Mouse (Mus musculus): ENCODE measurements at regions not wholly inside any gene's neighbourhood (a gene's known extent, or its start where the extent isn't known, plus 50 kb on each side); places are given as distances from the start of the nearest gene placed in this dataset.
A peak's percentile ranks its signal among the peaks of the same experiment; 100 is the strongest.

GRCm38 (mm10) chr7:135889016-135889726 lies 173.0 kb upstream of the Mki67 start:
- H3K9me3 ChIP-seq (ENCODE audit: control insufficient read depth, low read length) = no peaks in the 10 kb centered on the region
- peak overlapping the region; percentile 51 for H3K9ac ChIP-seq (ENCODE audit: low read length)
- H3K4me2 ChIP-seq = peak overlapping the region; percentile 22
- no peaks in the 10 kb centered on the region for H3K36me3 ChIP-seq (ENCODE audit: control insufficient read depth, insufficient read depth, low read length)
- peak; percentile 91 for DNase-seq (ENCODE audit: low spot score, missing footprints)
- peak overlapping the region; percentile 17; the same call in 1 of the 2 replicates for H3K27ac ChIP-seq (ENCODE audit: low read depth, low read length)
- peaks cover 11% of the 10 kb centered on the region for H3K4me1 ChIP-seq (ENCODE audit: control insufficient read depth, insufficient read depth, low read length)
- peak; percentile 78 for ATAC-seq (ENCODE audit: low FRiP score)
- H3K27me3 ChIP-seq (ENCODE audit: control insufficient read depth, insufficient read depth, low read length) = no peaks in the 10 kb centered on the region
- WGBS = 14% methylated on average over 17 of the region's 17 CpGs
- H3K4me3 ChIP-seq (ENCODE audit: low read depth, low read length) = no peak overlapping the region

DNA sequence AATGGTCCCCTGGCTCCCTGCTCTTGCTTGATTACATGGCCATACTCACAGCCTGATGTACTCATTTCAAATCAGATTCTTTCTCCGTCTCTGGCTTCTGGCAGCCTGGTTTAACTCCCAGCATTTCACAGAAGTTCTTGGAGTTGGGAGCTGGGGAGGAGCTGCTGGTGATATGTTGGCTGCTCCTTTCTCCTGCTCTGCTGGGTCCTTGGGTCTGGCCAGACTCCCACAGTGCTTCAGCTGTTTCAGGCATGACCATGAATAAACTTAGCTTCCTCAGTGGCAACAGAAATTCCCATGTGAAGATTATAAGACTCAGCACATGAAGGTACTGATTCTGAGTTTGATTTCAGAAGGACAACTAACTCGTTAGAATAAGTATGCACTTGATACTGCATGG lies 182.7 kb upstream of the Mki67 start:
- ATAC-seq (ENCODE audit: low FRiP score) = no peak
- 81% methylated on average over 2 of the region's 2 CpGs for WGBS
- Histone ChIP-seq H3K9ac (ENCODE audit: low read length) (no peak overlapping the region), H3K36me3 (ENCODE audit: control insufficient read depth, insufficient read depth, low read length) (no peaks in the 10 kb centered on the region), H3K4me3 (ENCODE audit: low read depth, low read length) (no peak overlapping the region), H3K9me3 (ENCODE audit: control insufficient read depth, low read length) (no peaks in the 10 kb centered on the region), H3K27ac (ENCODE audit: low read depth, low read length) (no peak overlapping the region), H3K4me2 (no peak overlapping the region), H3K27me3 (ENCODE audit: control insufficient read depth, insufficient read depth, low read length) (no peaks in the 10 kb centered on the region), H3K4me1 (ENCODE audit: control insufficient read depth, insufficient read depth, low read length) (no peaks in the 10 kb centered on the region)
- no peak for DNase-seq (ENCODE audit: low spot score, missing footprints)

DNA sequence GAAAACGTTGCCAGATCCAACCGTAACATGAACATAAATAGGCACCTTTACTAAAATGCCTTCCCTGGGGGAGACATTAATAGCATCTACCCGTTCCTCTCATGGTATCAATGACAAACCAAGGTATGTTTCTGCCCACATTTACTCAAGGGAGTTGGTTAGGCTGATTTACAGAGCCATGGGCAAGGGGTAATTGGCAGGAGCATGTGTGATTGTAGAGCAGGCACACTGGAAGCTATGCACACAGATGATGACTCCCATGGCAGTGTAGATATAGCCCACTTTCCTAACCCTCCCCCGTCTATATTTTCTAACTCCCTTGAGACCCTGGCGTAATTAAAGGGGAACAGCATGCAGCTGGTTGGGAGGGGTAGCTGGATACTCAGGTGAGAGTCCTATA lies 183.6 kb upstream of the Mki67 start:
- DNase-seq (ENCODE audit: low spot score, missing footprints) (no peak), ATAC-seq (ENCODE audit: low FRiP score) (no peak)
- H3K27ac ChIP-seq (ENCODE audit: low read depth, low read length) = no peak overlapping the region
- H3K9me3 ChIP-seq (ENCODE audit: control insufficient read depth, low read length) = no peaks in the 10 kb centered on the region
- H3K27me3 ChIP-seq (ENCODE audit: control insufficient read depth, insufficient read depth, low read length) = no peaks in the 10 kb centered on the region
- no peak overlapping the region for H3K9ac ChIP-seq (ENCODE audit: low read length)
- no peaks in the 10 kb centered on the region for H3K36me3 ChIP-seq (ENCODE audit: control insufficient read depth, insufficient read depth, low read length)
- H3K4me3 ChIP-seq (ENCODE audit: low read depth, low read length) = no peak overlapping the region
- H3K4me1 ChIP-seq (ENCODE audit: control insufficient read depth, insufficient read depth, low read length) = no peaks in the 10 kb centered on the region
- H3K4me2 ChIP-seq = no peak overlapping the region
- WGBS = 85% methylated on average over 5 of the region's 5 CpGs

DNA sequence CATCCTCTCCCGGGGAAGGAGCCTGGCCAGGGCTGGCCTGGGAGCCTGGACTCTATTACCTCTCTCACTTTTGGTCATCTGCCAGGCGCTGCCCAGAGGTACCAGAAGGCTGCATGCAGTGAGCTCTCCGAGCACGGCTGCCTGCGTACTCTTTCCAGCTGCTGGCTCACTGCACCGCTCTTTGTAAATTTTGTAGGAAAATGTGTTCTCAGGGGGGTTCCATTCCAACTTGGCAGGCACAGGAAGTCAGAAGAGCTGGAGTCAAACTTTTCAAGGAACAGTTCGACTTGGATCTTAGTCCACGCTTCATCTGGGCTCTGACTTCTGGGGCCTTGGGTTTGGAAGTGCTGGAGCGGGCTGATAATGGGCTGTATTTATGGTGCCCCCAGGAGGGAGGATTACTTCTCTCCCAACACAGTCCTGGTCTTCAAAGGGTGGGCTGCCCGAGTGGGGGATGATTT lies 184.7 kb upstream of the Mki67 start:
- Histone ChIP-seq H3K27ac (ENCODE audit: low read depth, low read length) (no peak overlapping the region), H3K36me3 (ENCODE audit: control insufficient read depth, insufficient read depth, low read length) (no peaks in the 10 kb centered on the region), H3K27me3 (ENCODE audit: control insufficient read depth, insufficient read depth, low read length) (no peaks in the 10 kb centered on the region), H3K4me1 (ENCODE audit: control insufficient read depth, insufficient read depth, low read length) (no peaks in the 10 kb centered on the region), H3K4me3 (ENCODE audit: low read depth, low read length) (no peak overlapping the region), H3K9ac (ENCODE audit: low read length) (no peak overlapping the region), H3K9me3 (ENCODE audit: control insufficient read depth, low read length) (no peaks in the 10 kb centered on the region), H3K4me2 (no peak overlapping the region)
- DNase-seq (ENCODE audit: low spot score, missing footprints) (no peak), ATAC-seq (ENCODE audit: low FRiP score) (no peak)
- WGBS = 64% methylated on average over 10 of the region's 10 CpGs

- H3K4me1 ChIP-seq (ENCODE audit: control insufficient read depth, insufficient read depth, low read length) = no peaks in the 10 kb centered on the region
- no peak overlapping the region for H3K27ac ChIP-seq (ENCODE audit: low read depth, low read length)
- no peak overlapping the region for H3K4me3 ChIP-seq (ENCODE audit: low read depth, low read length)
- H3K27me3 ChIP-seq (ENCODE audit: control insufficient read depth, insufficient read depth, low read length) = no peaks in the 10 kb centered on the region
- no peaks in the 10 kb centered on the region for H3K9me3 ChIP-seq (ENCODE audit: control insufficient read depth, low read length)
- whole genome bisulfite sequencing = 87% methylated on average over 13 of the region's 13 CpGs
- DNase-seq (ENCODE audit: low spot score, missing footprints) (no peak), ATAC-seq (ENCODE audit: low FRiP score) (no peak)
- no peak overlapping the region for H3K4me2 ChIP-seq
- no peaks in the 10 kb centered on the region for H3K36me3 ChIP-seq (ENCODE audit: control insufficient read depth, insufficient read depth, low read length)
- no peak overlapping the region for H3K9ac ChIP-seq (ENCODE audit: low read length)
Measured at GRCm38 (mm10) chr7:135902106-135903055, 186.2 kb upstream of the Mki67 start.

- Histone ChIP-seq H3K4me1 (ENCODE audit: control insufficient read depth, insufficient read depth, low read length) (no peaks in the 10 kb centered on the region), H3K9me3 (ENCODE audit: control insufficient read depth, low read length) (no peaks in the 10 kb centered on the region), H3K36me3 (ENCODE audit: control insufficient read depth, insufficient read depth, low read length) (no peaks in the 10 kb centered on the region), H3K9ac (ENCODE audit: low read length) (no peak overlapping the region), H3K27ac (ENCODE audit: low read depth, low read length) (no peak overlapping the region), H3K4me3 (ENCODE audit: low read depth, low read length) (no peak overlapping the region), H3K27me3 (ENCODE audit: control insufficient read depth, insufficient read depth, low read length) (no peaks in the 10 kb centered on the region), H3K4me2 (no peak overlapping the region)
- no peak for ATAC-seq (ENCODE audit: low FRiP score)
- DNase-seq (ENCODE audit: low spot score, missing footprints) = no peak
Measured at GRCm38 (mm10) chr7:135911376-135911775, 195.2 kb upstream of the Mki67 start.

DNA sequence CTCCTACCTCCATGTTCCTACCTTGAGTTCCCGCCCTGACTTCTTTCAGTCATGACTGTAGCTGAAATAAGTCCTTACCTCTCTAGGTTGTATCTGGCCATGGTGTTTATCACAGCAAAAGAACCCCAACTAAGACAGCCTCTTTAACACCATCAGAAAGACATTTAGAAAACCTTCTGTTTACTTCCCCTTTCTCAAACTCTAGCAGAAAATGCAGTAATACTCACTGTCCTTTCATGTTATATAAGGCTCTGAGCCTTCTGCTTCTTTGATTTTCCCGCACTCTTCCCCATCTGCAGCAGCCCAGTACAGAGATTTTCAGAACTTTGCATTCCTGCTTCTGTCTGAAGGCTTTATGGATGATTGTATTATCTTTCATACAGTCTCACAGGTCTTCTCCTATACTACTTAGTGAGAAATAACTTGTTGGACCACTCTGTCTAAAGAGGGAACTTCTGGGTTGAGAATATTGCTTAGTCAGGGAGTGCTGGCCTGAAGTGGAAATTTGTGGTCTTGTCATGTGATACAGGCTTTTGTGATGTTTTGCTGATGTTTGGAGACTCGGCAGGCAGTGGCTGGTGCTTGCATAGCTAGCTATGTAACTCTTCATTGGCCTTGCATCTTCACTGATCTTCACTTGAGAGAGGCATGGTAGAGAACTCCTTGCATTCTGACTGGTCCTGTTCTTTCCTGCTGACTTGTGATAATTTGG lies 197.9 kb upstream of the Mki67 start:
- Histone ChIP-seq H3K36me3 (ENCODE audit: control insufficient read depth, insufficient read depth, low read length) (no peaks in the 10 kb centered on the region), H3K27ac (ENCODE audit: low read depth, low read length) (no peak overlapping the region), H3K27me3 (ENCODE audit: control insufficient read depth, insufficient read depth, low read length) (no peaks in the 10 kb centered on the region), H3K9ac (ENCODE audit: low read length) (no peak overlapping the region), H3K9me3 (ENCODE audit: control insufficient read depth, low read length) (no peaks in the 10 kb centered on the region), H3K4me3 (ENCODE audit: low read depth, low read length) (no peak overlapping the region), H3K4me2 (no peak overlapping the region), H3K4me1 (ENCODE audit: control insufficient read depth, insufficient read depth, low read length) (no peaks in the 10 kb centered on the region)
- ATAC-seq (ENCODE audit: low FRiP score) = no peak
- DNase-seq (ENCODE audit: low spot score, missing footprints) = no peak
- 90% methylated on average over 3 of the region's 3 CpGs for WGBS

DNA sequence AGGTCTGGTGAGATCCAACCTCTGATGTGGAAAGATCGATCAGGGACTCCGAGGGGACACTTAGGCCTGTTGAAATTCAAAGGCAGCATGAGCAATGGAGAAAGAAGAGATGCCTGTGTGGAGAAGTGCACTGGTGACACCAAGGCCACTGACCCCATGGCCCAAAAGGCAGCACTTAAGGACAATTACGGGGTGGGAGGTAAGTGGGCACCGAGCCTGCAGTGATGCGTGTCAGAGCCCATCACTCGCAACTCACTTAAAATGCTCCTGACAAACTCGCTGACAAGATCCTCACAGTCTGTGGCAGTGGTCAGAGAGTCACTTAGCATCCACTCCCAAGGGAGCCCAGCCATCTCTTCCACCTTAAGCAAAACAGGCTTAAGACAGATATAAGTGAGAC lies 207.7 kb upstream of the Mki67 start:
- no peak for DNase-seq (ENCODE audit: low spot score, missing footprints)

GRCm38 (mm10) chr7:135924641-135925040 lies 208.5 kb upstream of the Mki67 start:
- Histone ChIP-seq H3K27me3 (ENCODE audit: control insufficient read depth, insufficient read depth, low read length) (no peaks in the 10 kb centered on the region), H3K4me1 (ENCODE audit: control insufficient read depth, insufficient read depth, low read length) (no peaks in the 10 kb centered on the region), H3K4me3 (ENCODE audit: low read depth, low read length) (no peak overlapping the region), H3K27ac (ENCODE audit: low read depth, low read length) (no peak overlapping the region), H3K4me2 (no peak overlapping the region), H3K9me3 (ENCODE audit: control insufficient read depth, low read length) (no peaks in the 10 kb centered on the region), H3K9ac (ENCODE audit: low read length) (no peak overlapping the region), H3K36me3 (ENCODE audit: control insufficient read depth, insufficient read depth, low read length) (no peaks in the 10 kb centered on the region)
- DNase-seq (ENCODE audit: low spot score, missing footprints) = no peak
- 83% methylated on average over 4 of the region's 4 CpGs for WGBS
- no peak for ATAC-seq (ENCODE audit: low FRiP score)

More for the DNA sequence above, 207.7 kb upstream of the Mki67 start:
- Histone ChIP-seq H3K27ac (ENCODE audit: low read depth, low read length) (no peak overlapping the region), H3K4me1 (ENCODE audit: control insufficient read depth, insufficient read depth, low read length) (no peaks in the 10 kb centered on the region), H3K9ac (ENCODE audit: low read length) (no peak overlapping the region), H3K4me2 (no peak overlapping the region), H3K36me3 (ENCODE audit: control insufficient read depth, insufficient read depth, low read length) (no peaks in the 10 kb centered on the region), H3K4me3 (ENCODE audit: low read depth, low read length) (no peak overlapping the region), H3K27me3 (ENCODE audit: control insufficient read depth, insufficient read depth, low read length) (no peaks in the 10 kb centered on the region), H3K9me3 (ENCODE audit: control insufficient read depth, low read length) (no peaks in the 10 kb centered on the region)
- 82% methylated on average over 7 of the region's 7 CpGs for WGBS
- ATAC-seq (ENCODE audit: low FRiP score) = no peak
